Mouse (Mus musculus) liver, postnatal 0 days (tissue): Measurements from ENCODE around the gene Syngap1.
"Not testable (repeated sequence)": the region's sequence is repeated elsewhere in the genome, so short reads cannot be mapped to it uniquely, and the experiment has no call there.

Experiments used
- CTCF ChIP-seq: sonication (generic); IDR thresholded peaks from 2 replicates; pipeline ENCODE4 v1.5.1; 2016; ENCODE audit warnings: antibody characterized with exemption, low read depth
- EP300 ChIP-seq: IDR thresholded peaks from 2 replicates; pipeline ENCODE4 v1.6.1; 2016; ENCODE audit warnings: antibody characterized with exemption, low read depth, mild to moderate bottlenecking

GRCm38 (mm10) chr17:26919516-26919915 is 21.5 kb upstream of the Syngap1 start:
- not testable (repeated sequence) for TF ChIP-seq CTCF, EP300
